Comparison of ENCODE assay signal across 9 mouse cellular contexts in the genomic region with DNA sequence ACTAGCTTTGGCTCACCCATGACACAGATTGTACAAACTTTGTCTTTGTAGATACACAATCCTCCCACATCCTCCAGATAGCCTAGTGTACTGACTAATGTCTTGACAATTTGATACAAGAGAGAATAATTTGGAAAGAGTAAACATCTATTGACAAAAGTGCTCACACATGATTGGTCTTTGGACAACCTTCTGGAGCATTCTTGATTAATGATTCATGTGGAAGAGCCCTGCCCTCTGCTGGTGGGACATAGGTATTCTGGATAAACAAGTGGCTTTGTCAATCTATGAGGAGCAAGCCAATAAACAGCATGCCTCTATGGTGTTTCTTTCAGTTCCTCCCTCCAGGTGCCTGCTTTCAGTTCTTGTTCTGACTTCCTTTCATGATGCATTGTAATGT.
DNase-seq lines count a peak whose midpoint lies in the region; ATAC-seq and TF ChIP-seq lines count a peak whose summit lies in the region.
"Had no signal": no experiment of that assay in that cellular context is flagged by ENCODE, and none has a peak within 500 bp of the region (broad histone marks: within the 10 kb centered on the region; RNA-seq: fewer than 3 reads in every experiment).

No protein-coding gene starts in this region.

- peak; percentile 39 for TF ChIP-seq CTCF in gastrocnemius, adult 2 months (IDR thresholded peaks at IDR 0.05)

- H3K9ac ChIP-seq in midbrain, embryonic 13.5 days (replicated peaks), result no peak overlapping the region

- peak; percentile 12 for DNase-seq in gastrocnemius, adult 2 months
- DNase-seq in gastrocnemius, postnatal 14 days, result no peak
- peak; percentile 16 for DNase-seq in midbrain, embryonic 10.5 days (ENCODE audit: low spot score)
- DNase-seq in embryo, embryonic 10.5 days (ENCODE audit: low spot score), result peak; percentile 65
- DNase-seq in retina, adult 2 months (ENCODE audit: low read depth, low spot score), result peak; percentile 20
- DNase-seq in T-cell, adult 2 months (ENCODE audit: low spot score), result no peak
- DNase-seq in urinary bladder, postnatal 4 days (ENCODE audit: low spot score in 2 of 2), result no peak

- no peak overlapping the region for H3K27ac ChIP-seq in gastrocnemius, adult 2 months
- no peak overlapping the region for H3K27ac ChIP-seq in midbrain, embryonic 10.5 days (replicated peaks)
- H3K27ac ChIP-seq in midbrain, embryonic 13.5 days, result no peak overlapping the region

- no peak overlapping the region for H3K4me2 ChIP-seq in midbrain, embryonic 13.5 days (replicated peaks)

- H3K4me3 ChIP-seq in gastrocnemius, adult 2 months, result no peak overlapping the region
- H3K4me3 ChIP-seq in midbrain, embryonic 10.5 days, result no peak overlapping the region
- H3K4me3 ChIP-seq in midbrain, embryonic 13.5 days (replicated peaks), result no peak overlapping the region
- H3K4me3 ChIP-seq: myocyte had no signal

- intact Hi-C loops in gastrocnemius, adult 2 months (cut with DNase I), result no loop called here
- intact Hi-C loops in gastrocnemius, postnatal 14 days (cut with DNase I; ENCODE audit: low total_unique reads), result no loop called here

- H3K9me3 ChIP-seq in midbrain, embryonic 10.5 days (replicated peaks), result no peaks in the 10 kb centered on the region
- H3K9me3 ChIP-seq in midbrain, embryonic 13.5 days, result no peaks in the 10 kb centered on the region

- ATAC-seq in midbrain, embryonic 13.5 days, result no peak

- H3K4me1 ChIP-seq in midbrain, embryonic 10.5 days, result 0 out of 2 replicates have a peak, but pooled peaks cover 3% of the 10 kb centered on the region
- H3K4me1 ChIP-seq in midbrain, embryonic 13.5 days (replicated peaks), result no peaks in the 10 kb centered on the region

- H3K27me3 ChIP-seq in midbrain, embryonic 10.5 days (ENCODE audit: low read depth, poor library complexity, severe bottlenecking), result no peaks in the 10 kb centered on the region
- H3K27me3 ChIP-seq in midbrain, embryonic 13.5 days, result no peaks in the 10 kb centered on the region

- H3K36me3 ChIP-seq in midbrain, embryonic 10.5 days, result no peaks in the 10 kb centered on the region
- no peaks in the 10 kb centered on the region for H3K36me3 ChIP-seq in midbrain, embryonic 13.5 days

Comparison
In these comparisons a context has a peak if more than half of its experiments do, and no peak if none do; other contexts are left out.
1. DNase-seq: peak in gastrocnemius, adult 2 months (single experiment), midbrain, embryonic 10.5 days (single experiment), embryo, embryonic 10.5 days (single experiment) and retina, adult 2 months (single experiment); none in gastrocnemius, postnatal 14 days (single experiment), T-cell, adult 2 months (single experiment) and urinary bladder, postnatal 4 days (0 of 2).